Mouse (Mus musculus) splenic B cell, adult 2 months (primary cell): Measurements from ENCODE around the gene 4930562C15Rik.
A peak's percentile ranks its signal among the peaks of the same experiment; 100 is the strongest.

Source experiments
- DNase-seq: peaks from one replicate; pipeline ENCODE4 v3.0.0-alpha.2; 2011; ENCODE audit warnings: low read depth, low spot score
- H3K27me3 ChIP-seq: 2 replicates; pipeline ENCODE4 v1.6.1; 2012; ENCODE audit warnings: mild to moderate bottlenecking, low read length, moderate library complexity, mixed read lengths; ENCODE audit not compliant: control insufficient read depth, poor library complexity, insufficient read depth, severe bottlenecking
- H3K36me3 ChIP-seq: 2 replicates; pipeline ENCODE4 v1.6.1; 2012; ENCODE audit warnings: mild to moderate bottlenecking, low read length, moderate library complexity, mixed read lengths; ENCODE audit not compliant: control insufficient read depth, poor library complexity, insufficient read depth, severe bottlenecking

The 4930562C15Rik gene

GRCm38 (mm10) chr16:4877195-4877594 lies 42.0 kb downstream of the 4930562C15Rik start:
- Histone ChIP-seq H3K27me3 (no peaks in the 10 kb centered on the region), H3K36me3 (peaks cover 5% of the 10 kb centered on the region; the same call in 1 of the 2 replicates)
- DNase-seq, result no peak

- Histone ChIP-seq H3K36me3 (peaks cover 5% of the 10 kb centered on the region; the same call in 1 of the 2 replicates), H3K27me3 (no peaks in the 10 kb centered on the region)
- DNase-seq, result no peak
Observed at GRCm38 (mm10) chr16:4877701-4878100, 42.5 kb downstream of the 4930562C15Rik start.

GRCm38 (mm10) chr16:4878192-4878885 lies 43.1 kb downstream of the 4930562C15Rik start:
- Histone ChIP-seq H3K36me3 (peaks cover 4% of the 10 kb centered on the region; the same call in 1 of the 2 replicates), H3K27me3 (no peaks in the 10 kb centered on the region)
- peak; percentile 47 for DNase-seq

GRCm38 (mm10) chr16:4879101-4879707 lies 44.0 kb downstream of the 4930562C15Rik start:
- DNase-seq, result peak; percentile 84
- Histone ChIP-seq H3K36me3 (peaks cover 3% of the 10 kb centered on the region; the same call in 1 of the 2 replicates), H3K27me3 (no peaks in the 10 kb centered on the region)

GRCm38 (mm10) chr16:4879708-4880124 lies 44.5 kb downstream of the 4930562C15Rik start:
- Histone ChIP-seq H3K36me3 (peaks cover 3% of the 10 kb centered on the region; the same call in 1 of the 2 replicates), H3K27me3 (no peaks in the 10 kb centered on the region)
- peak; percentile 84 for DNase-seq

- H3K36me3 ChIP-seq, result peaks cover 3% of the 10 kb centered on the region; the same call in 1 of the 2 replicates
- H3K27me3 ChIP-seq, result no peaks in the 10 kb centered on the region
- DNase-seq, result peak; percentile 99
Observed at GRCm38 (mm10) chr16:4880136-4880825, 45.1 kb downstream of the 4930562C15Rik start, which contains the start of gene Ubald1. TSS of gene Ubald1 (minus strand) at chr16:4880315.

GRCm38 (mm10) chr16:4881400-4882351 lies 46.5 kb downstream of the 4930562C15Rik start:
- no peaks in the 10 kb centered on the region for H3K36me3 ChIP-seq
- H3K27me3 ChIP-seq, result no peaks in the 10 kb centered on the region
- DNase-seq, result peak; percentile 49

GRCm38 (mm10) chr16:4884930-4885329 lies 49.7 kb downstream of the 4930562C15Rik start:
- DNase-seq, result no peak
- no peaks in the 10 kb centered on the region for H3K27me3 ChIP-seq
- no peaks in the 10 kb centered on the region for H3K36me3 ChIP-seq

- Histone ChIP-seq H3K27me3 (no peaks in the 10 kb centered on the region), H3K36me3 (no peaks in the 10 kb centered on the region)
- peak; percentile 90 for DNase-seq
Observed at GRCm38 (mm10) chr16:4885760-4886689, 50.8 kb downstream of the 4930562C15Rik start, which contains the start of gene Mgrn1. TSS of gene Mgrn1 (plus strand) at chr16:4886249.

GRCm38 (mm10) chr16:4886690-4887020 lies 51.4 kb downstream of the 4930562C15Rik start:
- DNase-seq, result no peak
- Histone ChIP-seq H3K36me3 (no peaks in the 10 kb centered on the region; the same call in 1 of the 2 replicates), H3K27me3 (no peaks in the 10 kb centered on the region)

- Histone ChIP-seq H3K36me3 (peaks cover 1% of the 10 kb centered on the region; the same call in 1 of the 2 replicates), H3K27me3 (no peaks in the 10 kb centered on the region)
- DNase-seq, result no peak
Observed at GRCm38 (mm10) chr16:4890201-4890709, 55.0 kb downstream of the 4930562C15Rik start.

GRCm38 (mm10) chr16:4892171-4892570 lies 57.0 kb downstream of the 4930562C15Rik start:
- H3K27me3 ChIP-seq, result no peaks in the 10 kb centered on the region
- no peak for DNase-seq
- peaks cover 1% of the 10 kb centered on the region; the same call in 1 of the 2 replicates for H3K36me3 ChIP-seq
